Mouse (Mus musculus) lung, adult 2 months (tissue): Measurements from ENCODE around the gene Scrn2.

Experiments
- CTCF ChIP-seq: fragments of 200-500 bp; IDR thresholded peaks from 2 replicates; pipeline ENCODE4 v1.5.1; 2011; ENCODE audit warnings: mild to moderate bottlenecking, low read length, control low read depth; ENCODE audit not compliant: insufficient read depth
- POLR2A ChIP-seq: fragments of 200-500 bp; IDR thresholded peaks from 2 replicates; pipeline ENCODE4 v1.6.1; 2011; ENCODE audit warnings: low read depth, mild to moderate bottlenecking, control low read depth, low read length, borderline replicate concordance; ENCODE audit errors: extremely low read depth

DNA sequence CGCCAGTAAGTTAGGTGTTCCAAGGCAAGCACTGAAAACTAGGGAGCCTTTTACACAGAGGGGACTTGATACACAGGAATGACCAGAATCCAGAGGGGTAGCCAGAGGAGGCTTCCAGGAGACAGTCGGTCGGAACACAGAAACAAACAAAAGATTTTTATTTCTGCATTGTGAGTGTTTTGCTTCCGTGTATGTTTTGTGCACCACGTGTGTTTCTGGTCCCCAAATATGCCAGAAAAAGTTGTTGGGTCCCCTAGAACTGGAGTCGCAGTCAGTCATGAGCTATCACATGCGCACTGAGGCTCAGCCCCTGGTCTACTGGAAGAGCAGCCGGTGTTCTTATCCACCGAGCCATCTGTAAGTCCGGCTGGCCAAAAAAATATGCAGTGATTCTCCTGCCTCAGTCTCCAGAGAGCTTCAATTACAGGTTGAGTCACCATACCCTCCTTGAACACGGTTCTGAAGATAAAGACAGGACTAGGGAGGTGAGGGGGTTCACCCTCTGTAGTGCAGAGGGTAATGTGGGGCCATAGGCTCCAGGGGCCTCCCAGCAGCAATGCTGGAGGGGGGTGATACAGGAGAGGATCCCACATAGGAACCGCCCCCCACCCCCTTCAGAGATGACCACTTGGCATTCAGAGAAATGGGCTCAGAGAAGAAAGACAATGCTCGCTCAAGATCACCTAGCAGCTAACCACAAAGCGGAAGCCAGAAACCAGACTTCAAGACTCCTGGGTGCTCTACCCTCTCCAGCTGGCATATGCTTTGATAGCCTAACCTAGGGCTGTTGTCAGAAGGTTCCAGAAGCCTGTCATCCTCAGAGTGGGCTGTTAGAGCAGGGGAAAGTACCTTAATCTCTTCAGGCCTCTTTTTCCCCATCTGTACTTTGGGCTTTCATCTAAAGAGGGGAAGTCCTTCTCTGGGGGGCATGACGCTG is 33.6 kb upstream of the Scrn2 start:
- no peak for TF ChIP-seq CTCF
- TF ChIP-seq POLR2A = no peak
